24 mouse cellular contexts compared by ENCODE assay signal in genomic region chr19:37702377-37703076, GRCm38 (mm10). TPM values are rescaled to one million over a fixed set of nuclear protein-coding genes. Genes with fewer than 3 reads are reported as not detected.
DNase-seq lines count a peak whose midpoint lies in the region; ATAC-seq lines count a peak whose summit lies in the region.
"Had no signal": no experiment of that assay in that cellular context is flagged by ENCODE, and none has a peak within 500 bp of the region (broad histone marks: within the 10 kb centered on the region; RNA-seq: fewer than 3 reads in every experiment).

No protein-coding gene starts in this region.

- H3K27me3 ChIP-seq in forebrain, embryonic 10.5 days (ENCODE audit: poor library complexity, severe bottlenecking) = peaks cover 97% of the 10 kb centered on the region
- H3K27me3 ChIP-seq in midbrain, embryonic 13.5 days = peaks cover 74% of the 10 kb centered on the region
- H3K27me3 ChIP-seq: CH12.LX had no signal

- no peak overlapping the region for H3K4me2 ChIP-seq in midbrain, embryonic 13.5 days (replicated peaks)
- H3K4me2 ChIP-seq: hindbrain, embryonic 15.5 days; limb, embryonic 15.5 days had no signal

- no peaks in the 10 kb centered on the region for H3K9me3 ChIP-seq in forebrain, embryonic 10.5 days
- no peaks in the 10 kb centered on the region for H3K9me3 ChIP-seq in midbrain, embryonic 13.5 days
- H3K9me3 ChIP-seq: embryonic facial prominence, embryonic 10.5 days; hindbrain, embryonic 15.5 days; limb, embryonic 15.5 days had no signal

- no peak overlapping the region for H3K4me3 ChIP-seq in forebrain, embryonic 10.5 days
- H3K4me3 ChIP-seq in midbrain, embryonic 13.5 days (replicated peaks) = no peak overlapping the region
- H3K4me3 ChIP-seq: embryonic facial prominence, embryonic 10.5 days; erythroblast, embryonic 14.5 days; heart, adult 2 months; hindbrain, embryonic 15.5 days; limb, embryonic 15.5 days had no signal

- peaks cover 18% of the 10 kb centered on the region for H3K4me1 ChIP-seq in forebrain, embryonic 10.5 days
- peaks cover 18% of the 10 kb centered on the region for H3K4me1 ChIP-seq in midbrain, embryonic 13.5 days (replicated peaks)

- no peak overlapping the region for H3K27ac ChIP-seq in forebrain, embryonic 10.5 days
- H3K27ac ChIP-seq in midbrain, embryonic 13.5 days = no peak overlapping the region
- H3K27ac ChIP-seq: embryonic facial prominence, embryonic 10.5 days; heart, adult 2 months; hindbrain, embryonic 15.5 days; limb, embryonic 15.5 days; stomach, postnatal 0 days had no signal

- H3K9ac ChIP-seq in midbrain, embryonic 13.5 days (replicated peaks) = no peak overlapping the region
- H3K9ac ChIP-seq: hindbrain, embryonic 15.5 days; limb, embryonic 15.5 days had no signal

- peak; percentile 13 to 23 for DNase-seq in lung, adult 18-20 months
- no peak for DNase-seq in lung, postnatal 10 days
- peak; percentile 81 for DNase-seq in adrenal gland, adult 8-10 months
- peak; percentile 38 for DNase-seq in liver
- DNase-seq in forebrain, embryonic 10.5 days (ENCODE audit: extremely low spot score, low spot score) = no peak
- DNase-seq: cerebellum, postnatal 14 days; heart, adult 2 months; spleen, adult 18-20 months; thymus, postnatal 36 days had no signal

- WGBS in forebrain, embryonic 10.5 days = 79% methylated on average over 21 of the region's 21 CpGs
- 77% methylated on average over 21 of the region's 21 CpGs for WGBS in midbrain, embryonic 13.5 days

- no peaks in the 10 kb centered on the region for H3K36me3 ChIP-seq in forebrain, embryonic 10.5 days (replicated peaks)
- no peaks in the 10 kb centered on the region for H3K36me3 ChIP-seq in midbrain, embryonic 13.5 days
- H3K36me3 ChIP-seq: embryonic facial prominence, embryonic 10.5 days; hindbrain, embryonic 15.5 days; limb, embryonic 15.5 days had no signal

- peak; percentile 67 for ATAC-seq in megakaryocyte, adult 5-6 weeks (ENCODE audit: poor library complexity, severe bottlenecking)
- ATAC-seq in megakaryocyte-erythroid progenitor cell, adult 5-6 weeks (replicated peaks; ENCODE audit: low FRiP score, low TSS enrichment, poor library complexity, severe bottlenecking) = no peak
- no peak for ATAC-seq in midbrain, embryonic 13.5 days
- ATAC-seq: activated CD4-positive, CD25-positive, alpha-beta regulatory T cell, adult 4 months; forebrain, embryonic 16.5 days had no signal

RNA-seq across cellular contexts. Expression of gene Cyp26a1, which starts 4.9 kb away (rescaled TPM):
- not detected for total RNA-seq in adrenal gland, adult 8-10 months (2022)
- total RNA-seq in megakaryocyte, adult 5-6 weeks (2015) = not detected in 2 replicates
- 0.37 TPM in 1 of 2 replicates, not detected in the other for total RNA-seq in megakaryocyte, adult 5-6 weeks (2017)
- polyA plus RNA-seq in forebrain, embryonic 10.5 days (2016; fragmentation: Nextera tagmentation; extraction: Ambion mirVana) = 8.3 and 9.8 TPM in 2 replicates
- not detected in 2 replicates for total RNA-seq in megakaryocyte-erythroid progenitor cell, adult 5-6 weeks (2014; fragmentation: Nextera tagmentation)
- total RNA-seq in megakaryocyte-erythroid progenitor cell, adult 5-6 weeks (2017) = not detected in 2 replicates
- polyA plus RNA-seq in midbrain, embryonic 13.5 days (2015; fragmentation: Nextera tagmentation; extraction: Ambion mirVana) = not detected in 2 replicates
- total RNA-seq: gastrocnemius, adult 18-20 months had no signal
- polyA plus RNA-seq: activated CD4-positive, CD25-positive, alpha-beta regulatory T cell, adult 4 months; erythroblast, embryonic 14.5 days; forebrain, embryonic 16.5 days had no signal

RNA-seq across cellular contexts. Expression of gene Cyp26c1, which starts 17.1 kb away (rescaled TPM):
- under 1 TPM in 2 of 4 experiments, not detected in 2; 0.23 to 0.32 TPM for total RNA-seq in adrenal gland, adult 8-10 months (2022)
- not detected in 2 replicates for total RNA-seq in megakaryocyte, adult 5-6 weeks (2015)
- not detected in 2 replicates for total RNA-seq in megakaryocyte, adult 5-6 weeks (2017)
- 0.20 and 0.31 TPM in 2 replicates for polyA plus RNA-seq in forebrain, embryonic 10.5 days (2016; fragmentation: Nextera tagmentation; extraction: Ambion mirVana)
- not detected in 2 replicates for total RNA-seq in megakaryocyte-erythroid progenitor cell, adult 5-6 weeks (2014; fragmentation: Nextera tagmentation)
- total RNA-seq in megakaryocyte-erythroid progenitor cell, adult 5-6 weeks (2017) = not detected in 2 replicates
- not detected in 2 replicates for polyA plus RNA-seq in midbrain, embryonic 13.5 days (2015; fragmentation: Nextera tagmentation; extraction: Ambion mirVana)
- total RNA-seq: CH12.LX; gastrocnemius, adult 18-20 months; heart, adult 2 months; left cerebral cortex, adult 8-10 months had no signal
- polyA plus RNA-seq: activated CD4-positive, CD25-positive, alpha-beta regulatory T cell, adult 4 months; erythroblast, embryonic 14.5 days; forebrain, embryonic 16.5 days; heart, adult 2 months; heart, postnatal 0 days; hindbrain, embryonic 15.5 days; kidney, embryonic 14.5 days; limb, embryonic 15.5 days; stomach, postnatal 0 days had no signal

Comparison
In these comparisons a context has a peak if more than half of its experiments do, and no peak if none do; other contexts are left out.
1. DNase-seq: peak in lung, adult 18-20 months (2 of 2), adrenal gland, adult 8-10 months (single experiment) and liver (single experiment); none in lung, postnatal 10 days (single experiment) and forebrain, embryonic 10.5 days (single experiment).